Mouse (Mus musculus) gastrocnemius, adult 2 months (tissue): ENCODE results near the gene Sf1. TPM values are rescaled to one million over a fixed set of nuclear protein-coding genes. Genes with fewer than 3 reads are reported as not detected.
A peak's percentile ranks its signal among the peaks of the same experiment; 100 is the strongest.

Experiments used
- DNase-seq: peaks from one replicate; pipeline ENCODE4 v3.0.0; 2022
- H3K27ac ChIP-seq: fragments of 200-600 bp; 2 replicates; pipeline ENCODE4 v1.8.1; 2022; ENCODE audit warnings: mild to moderate bottlenecking
- H3K4me3 ChIP-seq: fragments of 200-600 bp; 2 replicates; pipeline ENCODE4 v1.8.1; 2022; ENCODE audit warnings: mild to moderate bottlenecking, moderate library complexity
- CTCF ChIP-seq: fragments of 200-600 bp; IDR thresholded peaks from 2 replicates; pipeline ENCODE4 v1.8.1; 2022; ENCODE audit warnings: antibody characterized with exemption, mild to moderate bottlenecking, moderate library complexity
- intact Hi-C: fragments of 180-260 bp; cut with DNase I; formaldehyde crosslinking; loops from one replicate; pipeline ENCODE4 v1.15.1; 2025
- long read RNA-seq, 2 experiments: library from polyadenylated mRNA; stranded (forward); transcript quantifications; one replicate each; pipeline ENCODE4 v2.0.0; 2021
- total RNA-seq, 2 experiments: library from RNA; stranded (reverse); gene quantifications; 2 replicates each; pipeline ENCODE4 v1.2.3; 2021

Sf1 gene
- 10 to 100 TPM; 95.2 to 98.6 TPM for total RNA-seq
- long read RNA-seq, experiment 1, full-length matches to known transcripts = 10 of 30 reads
- long read RNA-seq, experiment 1, partial matches to known transcripts = 11 of 30 reads
- long read RNA-seq, experiment 1, other reads (novel, unspliced or antisense) = 9 of 30 reads
- long read RNA-seq, experiment 2, full-length matches to known transcripts = 12 of 39 reads
- long read RNA-seq, experiment 2, partial matches to known transcripts = 17 of 39 reads
- long read RNA-seq, experiment 2, other reads (novel, unspliced or antisense) = 10 of 39 reads

GRCm38 (mm10) chr19:6363411-6364240, at the start of gene Sf1:
Gene Sf1 (plus strand): TSS chr19:6363690.
- no peak for TF ChIP-seq CTCF

DNA sequence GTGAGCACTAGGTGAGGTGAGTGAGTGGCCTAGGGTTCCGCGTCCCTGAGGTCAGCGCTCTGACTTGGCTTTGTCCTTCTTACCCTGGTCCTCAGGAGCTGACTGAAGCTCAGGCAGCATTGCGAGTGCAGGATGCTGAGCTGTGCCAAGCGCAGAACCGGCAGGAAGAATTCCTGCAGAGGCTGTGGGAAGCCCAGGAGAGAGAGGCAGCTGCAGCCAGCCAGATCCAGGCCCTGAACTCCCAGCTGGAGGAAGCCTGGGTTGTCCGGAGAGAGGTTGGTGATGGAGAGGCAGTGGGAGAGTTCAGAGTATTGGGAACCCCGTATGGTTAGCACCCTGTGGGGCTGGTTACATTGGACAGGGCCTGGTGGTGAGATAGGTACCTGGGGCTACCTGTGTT, 49.7 kb upstream of the Sf1 start:
- Histone ChIP-seq H3K4me3 (no peak overlapping the region), H3K27ac (no peak overlapping the region)
- intact Hi-C loops = no loop called here
- TF ChIP-seq CTCF = no peak
- DNase-seq = no peak

More at GRCm38 (mm10) chr19:6363411-6364240, at the start of gene Sf1:
- DNase-seq = peak; percentile 100
- intact Hi-C loops = no loop called here
- Histone ChIP-seq H3K27ac (peak within 1 kb of the TSS; percentile 95), H3K4me3 (peak within 1 kb of the TSS; percentile 98)

DNA sequence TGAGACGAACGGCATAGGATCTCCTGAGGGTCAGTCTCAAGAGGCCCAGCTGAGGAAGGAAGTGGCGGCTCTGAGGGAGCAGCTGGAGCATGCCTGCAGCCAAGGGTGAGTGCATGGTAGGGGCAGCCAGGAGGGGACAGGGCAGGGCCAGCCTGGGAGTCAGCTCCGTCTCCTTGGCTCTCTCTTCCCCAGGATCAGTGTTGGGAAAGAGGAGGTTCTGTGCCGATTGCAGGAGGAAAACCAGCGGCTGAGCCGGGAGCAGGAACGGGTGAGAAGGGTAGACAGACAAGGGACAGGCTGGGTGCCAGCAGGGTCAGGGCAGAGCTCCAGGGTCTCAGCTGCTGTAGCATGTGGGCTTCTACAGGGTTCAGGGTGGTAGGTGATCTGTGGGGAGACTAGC, 49.0 kb upstream of the Sf1 start:
- TF ChIP-seq CTCF = no peak
- no peak for DNase-seq
- Histone ChIP-seq H3K4me3 (no peak overlapping the region), H3K27ac (no peak overlapping the region)
- intact Hi-C loops = no loop called here

- no peak for DNase-seq
- no peak overlapping the region for H3K4me3 ChIP-seq
- TF ChIP-seq CTCF = no peak
- intact Hi-C loops = no loop called here
- no peak overlapping the region for H3K27ac ChIP-seq
Measured at GRCm38 (mm10) chr19:6315573-6315972, 47.9 kb upstream of the Sf1 start.

DNA sequence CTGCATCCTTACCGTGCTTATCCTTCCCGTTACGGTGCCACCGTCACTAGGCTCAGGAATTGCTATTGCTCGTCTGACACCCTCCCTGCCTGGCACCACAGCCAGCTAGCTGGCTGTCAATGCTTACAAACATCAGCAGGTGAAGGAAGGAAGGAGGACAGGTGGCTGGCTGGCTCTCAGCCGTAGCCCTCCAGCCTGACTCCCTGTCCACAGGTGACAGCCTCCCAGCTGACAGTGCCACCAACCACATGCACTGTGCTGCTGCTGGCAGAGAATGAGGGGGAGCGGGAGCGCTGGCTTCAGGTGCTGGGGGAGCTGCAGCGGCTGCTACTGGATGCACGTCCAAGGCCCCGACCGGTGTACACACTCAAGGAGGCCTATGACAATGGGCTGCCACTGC, 45.3 kb upstream of the Sf1 start:
- H3K27ac ChIP-seq = no peak overlapping the region
- DNase-seq = no peak
- no peak overlapping the region for H3K4me3 ChIP-seq
- intact Hi-C loops = no loop called here
- TF ChIP-seq CTCF = no peak

- no peak for TF ChIP-seq CTCF
- intact Hi-C loops = no loop called here
- no peak overlapping the region for H3K4me3 ChIP-seq
- DNase-seq = no peak
- H3K27ac ChIP-seq = peak overlapping the region; percentile 35; the same call in 1 of the 2 replicates
Measured at GRCm38 (mm10) chr19:6321358-6321757, 42.1 kb upstream of the Sf1 start.

DNA sequence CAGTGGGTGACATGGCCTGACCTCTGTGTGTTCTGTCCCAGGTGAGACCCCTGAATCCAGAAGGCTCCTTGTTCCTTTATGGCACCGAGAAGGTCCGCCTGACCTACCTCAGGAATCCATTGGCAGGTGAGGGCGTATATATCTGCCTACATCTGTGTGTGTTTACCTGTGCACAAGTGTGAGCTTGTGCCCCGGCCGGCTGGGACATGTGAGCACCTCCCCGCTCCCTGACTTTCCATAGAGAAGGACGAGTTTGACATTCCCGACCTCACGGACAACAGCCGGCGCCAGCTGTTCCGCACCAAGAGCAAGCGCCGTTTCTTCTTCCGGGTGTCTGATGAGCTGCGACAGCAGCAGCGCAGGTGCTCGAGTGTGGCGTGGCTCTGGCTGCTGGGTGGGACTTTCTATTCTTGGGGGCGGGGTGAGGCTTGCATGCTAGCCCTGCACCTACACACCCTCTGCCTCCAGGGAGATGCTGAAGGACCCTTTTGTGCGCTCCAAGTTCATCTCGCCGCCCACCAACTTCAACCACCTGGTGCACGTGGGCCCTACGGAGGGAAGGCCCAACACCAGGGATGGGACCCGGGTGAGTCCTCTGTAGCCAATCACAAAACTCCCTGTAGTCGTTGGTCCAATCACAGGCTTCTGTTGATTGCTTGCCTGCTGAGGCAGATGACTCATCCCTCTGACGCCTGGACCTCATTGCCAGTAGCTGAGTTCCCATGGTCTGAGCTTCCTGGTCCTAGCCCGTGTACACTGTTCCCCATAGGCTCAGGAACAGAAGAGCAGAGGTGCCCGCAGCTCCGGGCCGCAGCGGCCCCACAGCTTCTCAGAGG, 41.5 kb upstream of the Sf1 start:
- no peak for TF ChIP-seq CTCF
- DNase-seq = peak; percentile 62

GRCm38 (mm10) chr19:6324751-6325150, 38.7 kb upstream of the Sf1 start:
- Histone ChIP-seq H3K4me3 (no peak overlapping the region), H3K27ac (no peak overlapping the region)
- DNase-seq = no peak
- intact Hi-C loops = no loop called here
- TF ChIP-seq CTCF = no peak

More for the DNA sequence above, 41.5 kb upstream of the Sf1 start:
- Histone ChIP-seq H3K4me3 (peak overlapping the region; percentile 43), H3K27ac (peak overlapping the region; percentile 35; the same call in 1 of the 2 replicates)
- intact Hi-C loops = no loop called here

- Histone ChIP-seq H3K27ac (peak overlapping the region; percentile 78), H3K4me3 (peak overlapping the region; percentile 56)
- no peak for DNase-seq
- intact Hi-C loops = loop anchor here (1.0 to 10.0 kb wide), 3 partner anchors 24 to 206 kb away; partner anchors contain the start of genes Cdc42bpg and Snx15
- TF ChIP-seq CTCF = no peak
Measured at GRCm38 (mm10) chr19:6331178-6331577, 32.3 kb upstream of the Sf1 start.

DNA sequence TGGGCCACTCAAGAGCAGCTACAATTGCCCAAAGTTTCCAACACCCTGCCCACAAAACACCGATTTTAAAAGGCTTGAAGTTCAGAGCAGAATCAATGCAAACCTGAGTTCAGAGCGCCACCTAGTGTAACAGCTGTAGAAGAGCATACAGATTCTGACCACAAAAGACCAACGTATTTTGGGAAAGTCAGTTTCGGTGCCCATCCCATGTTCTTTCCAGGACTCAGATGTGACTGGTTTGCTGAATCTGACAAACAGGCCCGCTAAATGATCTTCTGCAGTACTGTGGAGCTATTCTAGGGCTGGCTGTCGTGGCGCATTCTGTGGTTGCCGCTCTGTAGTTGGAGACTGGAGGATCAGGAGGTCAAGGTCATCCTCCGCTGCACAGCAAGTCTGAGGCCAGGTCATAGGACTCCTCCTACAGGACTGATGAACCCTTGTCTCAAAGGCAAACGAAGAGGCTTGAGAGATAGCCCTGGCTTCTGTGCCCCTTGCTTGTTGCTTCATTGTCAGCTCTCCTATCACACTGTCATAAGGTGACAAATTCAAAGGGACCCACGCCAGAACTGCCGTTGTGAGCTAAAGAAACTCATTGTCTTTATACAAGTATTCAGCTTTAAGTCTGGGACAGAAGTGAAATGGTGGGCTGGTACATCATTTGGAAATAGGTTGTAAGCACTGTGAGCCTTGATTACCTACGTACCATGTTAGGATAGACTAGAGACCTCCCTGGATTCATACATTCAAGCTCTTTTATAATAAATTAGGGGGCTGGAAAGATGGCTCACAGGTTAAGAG, 31.6 kb upstream of the Sf1 start:
- peak; percentile 70 for DNase-seq
- TF ChIP-seq CTCF = peak; percentile 90
- intact Hi-C loops = loop anchor here (1.0 to 10.0 kb wide), 3 partner anchors 25 to 207 kb away; partner anchors contain the start of genes Cdc42bpg and Snx15
- peak overlapping the region; percentile 56 for H3K4me3 ChIP-seq
- peak overlapping the region; percentile 78 for H3K27ac ChIP-seq

DNA sequence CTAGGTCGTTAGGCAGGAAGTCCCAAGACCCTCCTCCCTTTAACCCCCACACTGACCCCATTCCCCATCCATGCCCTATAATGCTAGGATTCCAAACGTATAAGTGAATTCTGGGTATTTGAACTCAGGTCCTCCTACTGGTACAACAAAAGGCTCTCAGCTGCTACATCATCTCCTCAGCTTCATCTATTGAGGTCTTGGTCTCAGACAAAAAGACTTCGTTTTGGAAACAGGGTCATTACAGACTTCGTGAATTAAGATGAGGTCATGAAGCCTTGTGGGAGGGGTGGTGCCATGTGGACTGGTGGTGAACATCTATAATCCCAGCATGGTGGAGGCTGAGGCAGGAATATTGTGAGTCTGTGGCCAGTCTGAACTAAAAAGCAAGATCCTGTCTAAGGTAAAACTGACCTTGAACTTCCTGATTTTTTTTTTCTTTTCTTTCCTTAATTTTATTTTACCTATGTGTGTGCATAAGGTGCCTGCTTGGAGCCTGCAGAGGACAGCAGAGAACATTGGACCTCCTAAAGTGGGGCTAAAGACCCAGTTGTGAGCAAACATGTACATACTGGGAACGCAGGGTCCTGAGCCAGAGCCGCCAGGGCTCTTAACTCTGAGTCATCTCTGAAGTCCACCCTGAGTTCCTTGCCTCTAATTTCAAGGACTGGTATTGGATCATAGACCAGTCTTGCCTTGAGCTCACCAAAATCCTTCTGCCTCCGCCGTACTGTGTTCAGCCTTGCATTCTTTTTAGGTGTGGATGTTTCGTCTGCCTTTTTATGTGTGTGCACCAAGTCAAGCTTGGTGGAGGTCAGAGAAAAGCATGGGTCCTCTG, 29.5 kb upstream of the Sf1 start:
- TF ChIP-seq CTCF = no peak
- peak overlapping the region; percentile 90 for H3K27ac ChIP-seq
- intact Hi-C loops = loop anchor here (10.0 kb wide), 1 partner anchor 209 kb away; the partner anchor contains the start of gene Snx15
- H3K4me3 ChIP-seq = peak overlapping the region; percentile 79
- no peak for DNase-seq
